Mouse (Mus musculus) small intestine, adult 2 months (tissue): ENCODE results near the gene Slc50a1. TPM values are rescaled to one million over a fixed set of nuclear protein-coding genes. Genes with fewer than 3 reads are reported as not detected.
A peak's percentile ranks its signal among the peaks of the same experiment; 100 is the strongest.

Experiments
- H3K27ac ChIP-seq: fragments of 200-500 bp; 2 replicates; pipeline ENCODE4 v1.5.1; 2012; ENCODE audit warnings: low read depth, low read length, control low read depth, inconsistent platforms; ENCODE audit not compliant: insufficient read depth
- H3K27me3 ChIP-seq: fragments of 200-500 bp; 2 replicates; pipeline ENCODE4 v1.6.1; 2012; ENCODE audit warnings: mild to moderate bottlenecking, moderate library complexity, low read length, inconsistent platforms; ENCODE audit not compliant: control insufficient read depth, insufficient read depth
- H3K36me3 ChIP-seq: fragments of 200-500 bp; 2 replicates; pipeline ENCODE4 v1.6.1; 2012; ENCODE audit warnings: mild to moderate bottlenecking, low read length, control low read depth, inconsistent platforms; ENCODE audit not compliant: control insufficient read depth, insufficient read depth
- H3K4me1 ChIP-seq: fragments of 200-500 bp; 2 replicates; pipeline ENCODE4 v1.6.1; 2012; ENCODE audit warnings: low read length, inconsistent platforms, mixed read lengths; ENCODE audit not compliant: control insufficient read depth, insufficient read depth, insufficient read length
- H3K4me3 ChIP-seq: fragments of 200-500 bp; 2 replicates; pipeline ENCODE4 v1.5.1; 2012; ENCODE audit warnings: low read depth, mild to moderate bottlenecking, control low read depth, inconsistent platforms, low read length, moderate library complexity
- CTCF ChIP-seq: fragments of 200-500 bp; IDR thresholded peaks from 2 replicates; pipeline ENCODE4 v1.5.1; 2012; ENCODE audit warnings: low read depth, mild to moderate bottlenecking, control low read depth, inconsistent platforms, low read length, moderate library complexity, mixed read lengths; ENCODE audit not compliant: insufficient replicate concordance, insufficient read length; ENCODE audit errors: extremely low read depth
- POLR2A ChIP-seq: fragments of 200-500 bp; IDR thresholded peaks from 2 replicates; pipeline ENCODE4 v1.6.1; 2012; ENCODE audit warnings: low read depth, mild to moderate bottlenecking, control low read depth, inconsistent platforms, low read length, moderate library complexity
- WGBS: fragments of 180-500 bp; shearing (Covaris S2); methylation state at CpG from one replicate; pipeline ENCODE4 v1.1.7; 2018; 5-methylcytosine and 5-hydroxymethylcytosine counted together
- polyA plus RNA-seq: library from polyadenylated mRNA; depleted of rRNA; stranded (reverse); fragments of >200 nt; gene quantifications from 2 replicates; pipeline ENCODE4 v1.2.3, GENCODE M21; 2012

Gene Slc50a1
- polyA plus RNA-seq, 1 experiment, result 97.3 TPM

GRCm38 (mm10) chr3:89285526-89285925 is 15.2 kb upstream of the Slc50a1 start:
- peak overlapping the region; percentile 15; the same call in 1 of the 2 replicates for H3K27ac ChIP-seq
- H3K4me1 ChIP-seq, result peaks cover 25% of the 10 kb centered on the region
- H3K27me3 ChIP-seq, result no peaks in the 10 kb centered on the region
- no peaks in the 10 kb centered on the region for H3K36me3 ChIP-seq
- TF ChIP-seq POLR2A (no peak), CTCF (no peak)
- 65% methylated on average over 2 of the region's 2 CpGs for WGBS
- no peak overlapping the region for H3K4me3 ChIP-seq

- no peak overlapping the region for H3K27ac ChIP-seq
- H3K4me1 ChIP-seq, result peaks cover 25% of the 10 kb centered on the region
- no peak for TF ChIP-seq POLR2A
- no peak for TF ChIP-seq CTCF
- no peak overlapping the region for H3K4me3 ChIP-seq
- no peaks in the 10 kb centered on the region for H3K36me3 ChIP-seq
- H3K27me3 ChIP-seq, result no peaks in the 10 kb centered on the region
- WGBS, result 28% methylated on average over 3 of the region's 3 CpGs
These were observed 13.9 kb upstream of the Slc50a1 start for GRCm38 (mm10) chr3:89284261-89284660.

- 22% methylated on average over 4 of the region's 4 CpGs for WGBS
- TF ChIP-seq POLR2A (no peak), CTCF (no peak)
- no peak overlapping the region for H3K27ac ChIP-seq
- H3K27me3 ChIP-seq, result no peaks in the 10 kb centered on the region
- H3K4me1 ChIP-seq, result peaks cover 16% of the 10 kb centered on the region
- H3K4me3 ChIP-seq, result no peak overlapping the region
- no peaks in the 10 kb centered on the region for H3K36me3 ChIP-seq
These were observed 11.9 kb upstream of the Slc50a1 start for GRCm38 (mm10) chr3:89282291-89282643.

GRCm38 (mm10) chr3:89281579-89282290 is 11.4 kb upstream of the Slc50a1 start:
- peaks cover 19% of the 10 kb centered on the region for H3K4me1 ChIP-seq
- no peaks in the 10 kb centered on the region for H3K27me3 ChIP-seq
- TF ChIP-seq POLR2A, result no peak
- peak; percentile 96 for TF ChIP-seq CTCF
- peak overlapping the region; percentile 85; the same call in 1 of the 2 replicates for H3K4me3 ChIP-seq
- H3K36me3 ChIP-seq, result no peaks in the 10 kb centered on the region
- peak overlapping the region; percentile 99 for H3K27ac ChIP-seq
- WGBS, result 10% methylated on average over 20 of the region's 20 CpGs

GRCm38 (mm10) chr3:89280606-89281511 is 10.5 kb upstream of the Slc50a1 start, which contains the start of gene Efna1:
Gene Efna1 (minus strand): TSS chr3:89281142.
- no peaks in the 10 kb centered on the region for H3K27me3 ChIP-seq
- 0 out of 2 replicates have a peak, but pooled peaks have one; percentile 9 for TF ChIP-seq POLR2A
- 0 out of 2 replicates have a peak, but pooled peaks have one; percentile 14 for TF ChIP-seq CTCF
- peak within 1 kb of the TSS; percentile 99 for H3K27ac ChIP-seq
- peaks cover 4% of the 10 kb centered on the region for H3K36me3 ChIP-seq
- peaks cover 24% of the 10 kb centered on the region for H3K4me1 ChIP-seq
- peak within 1 kb of the TSS; percentile 85 for H3K4me3 ChIP-seq
- 1% methylated on average over 52 of the region's 52 CpGs for WGBS

GRCm38 (mm10) chr3:89280050-89280605 is 9.8 kb upstream of the Slc50a1 start:
- Histone ChIP-seq H3K36me3 (peaks cover 11% of the 10 kb centered on the region), H3K4me3 (peak overlapping the region; percentile 85), H3K4me1 (peaks cover 19% of the 10 kb centered on the region), H3K27ac (peak overlapping the region; percentile 99), H3K27me3 (no peaks in the 10 kb centered on the region)
- WGBS, result under 1% methylated on average over 29 of the region's 29 CpGs
- TF ChIP-seq POLR2A (no peak), CTCF (no peak)
